Mouse (Mus musculus) small intestine, adult 2 months (tissue): ENCODE data around the gene Slc30a7. TPM values are rescaled to one million over a fixed set of nuclear protein-coding genes. Genes with fewer than 3 reads are reported as not detected.
"Not testable (repeated sequence)": the region's sequence is repeated elsewhere in the genome, so short reads cannot be mapped to it uniquely, and the experiment has no call there.

Experiments
- H3K27ac ChIP-seq: fragments of 200-500 bp; 2 replicates; pipeline ENCODE4 v1.5.1; 2012; ENCODE audit warnings: low read depth, low read length, control low read depth, inconsistent platforms; ENCODE audit not compliant: insufficient read depth
- H3K27me3 ChIP-seq: fragments of 200-500 bp; 2 replicates; pipeline ENCODE4 v1.6.1; 2012; ENCODE audit warnings: mild to moderate bottlenecking, moderate library complexity, low read length, inconsistent platforms; ENCODE audit not compliant: control insufficient read depth, insufficient read depth
- H3K36me3 ChIP-seq: fragments of 200-500 bp; 2 replicates; pipeline ENCODE4 v1.6.1; 2012; ENCODE audit warnings: mild to moderate bottlenecking, low read length, control low read depth, inconsistent platforms; ENCODE audit not compliant: control insufficient read depth, insufficient read depth
- H3K4me1 ChIP-seq: fragments of 200-500 bp; 2 replicates; pipeline ENCODE4 v1.6.1; 2012; ENCODE audit warnings: low read length, inconsistent platforms, mixed read lengths; ENCODE audit not compliant: control insufficient read depth, insufficient read depth, insufficient read length
- H3K4me3 ChIP-seq: fragments of 200-500 bp; 2 replicates; pipeline ENCODE4 v1.5.1; 2012; ENCODE audit warnings: low read depth, mild to moderate bottlenecking, control low read depth, inconsistent platforms, low read length, moderate library complexity
- CTCF ChIP-seq: fragments of 200-500 bp; IDR thresholded peaks from 2 replicates; pipeline ENCODE4 v1.5.1; 2012; ENCODE audit warnings: low read depth, mild to moderate bottlenecking, control low read depth, inconsistent platforms, low read length, moderate library complexity, mixed read lengths; ENCODE audit not compliant: insufficient replicate concordance, insufficient read length; ENCODE audit errors: extremely low read depth
- POLR2A ChIP-seq: fragments of 200-500 bp; IDR thresholded peaks from 2 replicates; pipeline ENCODE4 v1.6.1; 2012; ENCODE audit warnings: low read depth, mild to moderate bottlenecking, control low read depth, inconsistent platforms, low read length, moderate library complexity
- WGBS: fragments of 180-500 bp; shearing (Covaris S2); methylation state at CpG from one replicate; pipeline ENCODE4 v1.1.7; 2018; 5-methylcytosine and 5-hydroxymethylcytosine counted together
- polyA plus RNA-seq: library from polyadenylated mRNA; depleted of rRNA; stranded (reverse); fragments of >200 nt; gene quantifications from 2 replicates; pipeline ENCODE4 v1.2.3, GENCODE M21; 2012

The Slc30a7 gene
- polyA plus RNA-seq, 1 experiment = 7.8 TPM

DNA sequence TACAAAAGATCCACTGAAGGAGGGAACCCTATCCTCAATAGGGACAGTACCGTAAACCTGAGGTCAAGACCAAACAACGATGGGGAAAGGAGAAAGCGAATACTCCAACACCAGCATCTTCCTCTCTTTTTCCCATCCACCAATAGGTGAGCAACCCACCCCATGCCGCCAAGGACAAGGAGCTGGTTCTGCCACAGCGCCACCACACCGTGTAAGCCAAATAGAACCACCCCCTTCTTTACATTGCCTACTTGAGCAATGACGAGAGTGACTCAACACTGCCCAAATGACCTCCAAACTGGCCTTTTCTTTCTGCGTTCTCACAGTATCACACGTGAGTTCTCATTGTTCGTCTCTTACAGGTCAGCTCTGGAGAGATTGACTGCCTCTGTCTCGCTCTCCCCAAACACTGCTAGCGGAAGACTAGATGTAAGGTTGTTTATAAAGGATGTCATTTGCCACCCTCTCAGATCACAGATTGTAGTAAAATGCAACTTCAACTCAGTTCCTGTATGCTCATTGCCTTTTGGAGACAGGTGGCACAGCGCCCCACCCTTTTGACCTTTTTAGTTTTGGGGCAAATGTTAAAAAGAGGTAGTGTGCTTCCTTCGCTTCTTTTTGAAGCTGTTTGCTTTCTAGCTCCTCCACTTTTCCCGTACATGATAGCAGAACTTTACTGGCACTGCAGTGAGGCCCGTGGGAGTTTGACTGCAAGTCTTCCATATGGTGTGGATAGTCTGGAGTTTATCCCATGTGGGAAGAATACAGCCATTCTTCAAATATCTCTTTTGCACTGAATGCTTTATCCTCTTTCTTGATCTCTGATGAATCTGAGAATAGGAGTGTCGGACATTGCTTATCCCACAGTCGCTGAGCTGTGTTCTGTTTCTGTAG, 73.7 kb downstream of the Slc30a7 start:
- no peaks in the 10 kb centered on the region for H3K27me3 ChIP-seq
- peaks cover 7% of the 10 kb centered on the region; the same call in 1 of the 2 replicates for H3K36me3 ChIP-seq
- 88% methylated on average over 18 of the region's 18 CpGs for WGBS
- H3K27ac ChIP-seq = no peak overlapping the region
- H3K4me3 ChIP-seq = no peak overlapping the region
- TF ChIP-seq CTCF (no peak), POLR2A (no peak)
- H3K4me1 ChIP-seq = no peaks in the 10 kb centered on the region

DNA sequence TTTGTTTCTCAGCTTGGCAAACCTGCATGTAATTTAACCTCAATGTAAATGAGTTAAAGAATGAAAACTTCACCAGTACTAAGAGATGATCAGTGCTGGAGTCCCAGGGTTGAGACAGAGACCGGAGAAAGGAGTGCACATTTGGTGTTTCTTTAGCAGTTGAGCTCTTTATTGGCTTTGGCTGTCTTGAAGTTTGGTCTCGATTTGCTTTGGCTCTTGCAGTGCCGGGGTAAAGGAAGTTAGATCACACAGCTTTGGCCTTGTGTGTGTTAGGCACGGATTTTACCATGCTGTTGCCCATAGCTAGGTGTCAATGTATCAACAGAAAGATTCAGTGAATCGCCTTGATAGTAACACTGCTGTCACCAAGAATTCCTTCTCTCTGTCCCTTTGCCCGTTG, 75.5 kb downstream of the Slc30a7 start:
- WGBS = 92% methylated on average over 6 of the region's 6 CpGs
- H3K27ac ChIP-seq = no peak overlapping the region
- H3K4me1 ChIP-seq = no peaks in the 10 kb centered on the region
- H3K27me3 ChIP-seq = no peaks in the 10 kb centered on the region
- peaks cover 12% of the 10 kb centered on the region; the same call in 1 of the 2 replicates for H3K36me3 ChIP-seq
- no peak overlapping the region for H3K4me3 ChIP-seq
- no peak for TF ChIP-seq POLR2A
- no peak for TF ChIP-seq CTCF

GRCm38 (mm10) chr3:115926531-115926930, 80.7 kb downstream of the Slc30a7 start:
- 91% methylated on average over 8 of the region's 8 CpGs for WGBS
- Histone ChIP-seq H3K27ac (no peak overlapping the region), H3K4me3 (no peak overlapping the region), H3K4me1 (no peaks in the 10 kb centered on the region), H3K27me3 (no peaks in the 10 kb centered on the region), H3K36me3 (peaks cover 21% of the 10 kb centered on the region)
- no peak for TF ChIP-seq CTCF
- no peak for TF ChIP-seq POLR2A

DNA sequence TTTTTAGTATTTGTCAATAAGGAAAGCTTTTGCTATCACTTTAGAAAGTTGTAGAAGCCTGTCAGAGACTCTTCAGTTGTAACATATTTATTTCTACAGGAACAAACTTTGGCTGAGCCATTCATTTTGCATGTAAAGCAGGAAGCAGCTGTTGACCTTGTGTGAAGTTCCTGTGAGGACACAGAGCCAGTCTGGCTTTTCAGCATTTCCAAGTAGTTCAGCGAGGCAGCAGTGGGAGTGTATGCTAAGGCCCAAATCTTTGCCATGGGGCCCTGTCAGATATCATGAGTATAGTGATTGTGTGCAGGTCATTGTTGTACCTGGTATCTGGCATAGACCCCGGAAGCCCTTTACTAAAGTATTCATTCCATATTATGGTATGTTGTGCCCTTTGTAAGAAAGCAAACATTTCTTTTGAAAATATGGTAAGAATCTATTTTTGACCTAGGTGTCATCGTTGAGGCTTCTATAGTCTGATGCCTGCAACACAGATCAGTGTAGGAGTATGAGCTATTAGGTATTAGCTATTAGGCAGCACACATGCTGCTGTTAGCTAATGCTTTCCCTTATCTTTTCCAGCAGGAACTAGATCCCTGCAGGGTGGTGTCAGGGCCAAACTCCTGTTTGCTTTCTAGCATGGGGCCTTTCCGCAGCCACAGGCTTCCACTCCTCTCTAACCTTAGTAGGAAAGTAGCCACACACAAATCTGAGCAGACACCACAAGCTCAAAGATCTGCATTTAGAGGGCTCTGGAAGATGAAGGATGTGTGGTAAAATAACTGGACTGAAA, 82.6 kb downstream of the Slc30a7 start:
- TF ChIP-seq CTCF (no peak), POLR2A (no peak)
- H3K36me3 ChIP-seq = peaks cover 19% of the 10 kb centered on the region
- WGBS = 67% methylated on average over 4 of the region's 4 CpGs
- H3K4me3 ChIP-seq = no peak overlapping the region
- no peaks in the 10 kb centered on the region for H3K4me1 ChIP-seq
- no peaks in the 10 kb centered on the region for H3K27me3 ChIP-seq
- no peak overlapping the region for H3K27ac ChIP-seq

GRCm38 (mm10) chr3:115907406-115907805, 99.8 kb downstream of the Slc30a7 start:
- H3K4me3 ChIP-seq, H3K27ac ChIP-seq, H3K4me1 ChIP-seq, H3K27me3 ChIP-seq: not testable (repeated sequence)
- H3K36me3 ChIP-seq = peaks cover 12% of the 10 kb centered on the region
- WGBS = 95% methylated on average over 10 of the region's 11 CpGs

DNA sequence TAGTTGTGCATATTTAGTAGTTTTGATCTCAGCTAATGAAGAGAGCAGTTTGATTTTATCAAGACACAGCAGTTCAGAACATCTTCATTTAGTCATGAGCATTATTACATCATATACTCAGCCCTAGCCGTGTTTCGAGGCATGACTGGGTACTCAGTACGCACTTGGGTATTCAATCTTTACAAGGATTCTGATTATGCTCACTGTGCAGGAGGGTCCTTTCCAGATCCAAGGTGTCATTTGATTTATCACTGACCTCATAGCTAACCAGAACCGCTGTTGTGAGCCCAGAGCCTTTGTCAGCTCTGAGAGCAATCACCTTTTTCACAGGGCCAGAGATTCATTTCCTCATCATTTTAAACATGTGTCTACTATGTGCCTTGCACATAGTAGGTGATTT, 101.6 kb downstream of the Slc30a7 start:
- Histone ChIP-seq H3K36me3 (peaks cover 14% of the 10 kb centered on the region), H3K4me1 (no peaks in the 10 kb centered on the region), H3K27ac (no peak overlapping the region), H3K4me3 (no peak overlapping the region), H3K27me3 (no peaks in the 10 kb centered on the region)
- TF ChIP-seq CTCF = no peak
- TF ChIP-seq POLR2A = no peak
- WGBS = 98% methylated on average over 4 of the region's 4 CpGs

DNA sequence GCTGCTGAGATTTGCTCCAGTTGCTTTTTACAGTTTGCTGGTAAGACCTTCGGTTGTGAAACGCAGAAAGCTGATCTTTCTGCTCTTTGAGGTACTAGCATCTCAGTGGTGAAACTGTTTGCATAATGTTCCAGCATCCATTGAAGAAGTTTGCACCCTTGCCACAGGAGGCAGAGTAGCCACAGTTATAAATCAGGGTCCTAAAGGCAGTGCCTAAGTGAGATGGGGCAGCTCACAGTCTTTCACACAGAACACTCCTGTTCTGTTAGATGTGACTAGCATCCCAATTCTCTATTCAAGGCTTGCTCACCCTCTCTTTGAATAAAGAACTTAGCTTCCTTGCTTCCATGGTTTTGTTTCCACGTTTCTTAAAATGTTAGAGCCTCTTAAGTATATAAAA, 102.1 kb downstream of the Slc30a7 start:
- H3K27me3 ChIP-seq = no peaks in the 10 kb centered on the region
- 96% methylated on average over 3 of the region's 3 CpGs for WGBS
- peaks cover 17% of the 10 kb centered on the region for H3K36me3 ChIP-seq
- TF ChIP-seq POLR2A (no peak), CTCF (no peak)
- no peaks in the 10 kb centered on the region for H3K4me1 ChIP-seq
- H3K4me3 ChIP-seq = no peak overlapping the region
- no peak overlapping the region for H3K27ac ChIP-seq
